Mouse (Mus musculus) cerebellum, adult 9-10 months (tissue): ENCODE data around the gene Sap30bp.
A peak's percentile ranks its signal among the peaks of the same experiment; 100 is the strongest.

Experiments
- DNase-seq: peaks from one replicate; pipeline ENCODE4 v3.0.0; 2022

Sap30bp gene

GRCm38 (mm10) chr11:115959018-115959417, 25.9 kb downstream of the Sap30bp start:
- DNase-seq = no peak

- DNase-seq = no peak
These were observed 29.8 kb downstream of the Sap30bp start for GRCm38 (mm10) chr11:115962651-115963412.

GRCm38 (mm10) chr11:115964977-115965604, 32.0 kb downstream of the Sap30bp start:
- no peak for DNase-seq

DNA sequence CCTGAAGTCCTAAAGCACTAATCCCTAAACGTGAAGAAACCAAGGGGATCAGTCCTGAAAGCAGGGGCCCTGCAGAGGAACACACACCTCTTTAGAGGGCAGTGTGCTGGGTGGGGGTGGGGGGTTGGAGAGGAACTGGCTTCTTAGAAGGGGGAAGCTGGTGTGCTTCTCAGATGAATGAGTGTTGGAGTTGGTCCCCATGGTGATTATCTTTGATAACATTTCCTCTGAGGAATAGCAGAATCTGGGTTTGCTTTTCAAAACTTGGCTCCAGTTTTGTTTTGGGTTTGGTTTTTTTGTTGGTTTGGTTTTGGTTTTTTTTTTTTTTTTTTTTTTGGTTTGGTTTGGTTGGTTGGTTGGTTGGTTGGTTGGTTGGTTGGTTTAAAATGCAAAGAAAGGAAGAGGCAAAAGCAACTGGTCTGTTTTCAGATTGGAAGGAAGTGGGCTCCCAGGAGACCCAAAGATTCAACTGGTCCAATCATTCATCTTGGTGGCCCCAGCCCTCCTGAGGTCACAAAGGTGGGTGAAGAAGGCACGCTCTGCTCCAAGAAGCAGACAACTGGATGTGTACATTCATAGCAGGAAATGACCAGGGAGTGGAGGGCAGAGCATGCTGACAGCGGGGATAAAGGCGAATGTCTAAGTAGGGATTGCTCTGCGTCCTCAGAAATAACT, 35.8 kb downstream of the Sap30bp start:
- no peak for DNase-seq

GRCm38 (mm10) chr11:115970006-115970673, 37.1 kb downstream of the Sap30bp start:
- no peak for DNase-seq

- DNase-seq = no peak
These were observed 37.9 kb downstream of the Sap30bp start for GRCm38 (mm10) chr11:115971016-115971415.

GRCm38 (mm10) chr11:115974309-115975082, 41.4 kb downstream of the Sap30bp start, which contains the start of gene Itgb4:
TSS of gene Itgb4 (plus strand) at chr11:115974709.
- no peak for DNase-seq

- no peak for DNase-seq
These were observed 42.0 kb downstream of the Sap30bp start for GRCm38 (mm10) chr11:115975083-115975420.

DNA sequence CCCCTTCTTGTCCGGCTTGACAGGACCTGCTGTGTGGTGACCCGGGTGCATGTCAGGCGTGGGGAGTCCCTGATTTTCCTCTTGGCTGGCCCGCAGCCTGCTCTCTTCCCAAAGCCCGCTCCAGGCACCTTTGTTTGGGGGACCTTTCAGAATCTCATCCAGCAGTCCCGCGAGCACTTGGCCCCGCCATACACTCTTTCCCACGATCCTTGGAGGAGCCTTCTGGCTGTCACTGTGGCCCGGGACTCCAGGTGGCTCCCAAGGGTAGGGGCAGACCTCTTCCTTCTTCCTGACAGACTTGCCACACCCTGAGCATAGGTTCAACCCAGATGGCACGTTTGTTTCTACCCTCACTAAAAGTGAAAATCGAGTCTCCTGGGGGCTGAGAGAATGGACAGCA, 42.5 kb downstream of the Sap30bp start:
- DNase-seq = no peak

GRCm38 (mm10) chr11:115982472-115982871, 49.4 kb downstream of the Sap30bp start:
- peak; percentile 61 for DNase-seq

GRCm38 (mm10) chr11:115983291-115983690, 50.2 kb downstream of the Sap30bp start:
- no peak for DNase-seq

DNA sequence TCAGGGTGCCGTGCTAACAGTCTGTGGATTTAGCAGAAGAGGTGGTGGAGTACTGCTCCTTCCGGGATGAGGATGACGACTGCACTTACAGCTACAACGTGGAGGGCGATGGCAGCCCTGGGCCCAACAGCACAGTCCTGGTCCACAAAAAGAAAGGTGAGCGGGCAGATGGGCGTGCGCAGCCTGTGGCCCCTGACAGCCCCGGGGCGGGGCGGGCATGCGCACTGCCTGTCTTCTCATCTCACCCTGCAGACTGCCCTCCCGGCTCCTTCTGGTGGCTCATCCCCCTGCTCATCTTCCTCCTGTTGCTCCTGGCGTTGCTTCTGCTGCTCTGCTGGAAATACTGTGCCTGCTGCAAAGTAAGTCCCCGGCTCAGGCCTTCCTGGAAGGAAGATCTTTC, 56.6 kb downstream of the Sap30bp start:
- no peak for DNase-seq

- no peak for DNase-seq
These were observed 59.0 kb downstream of the Sap30bp start for GRCm38 (mm10) chr11:115992098-115992497.

- no peak for DNase-seq
These were observed 62.2 kb downstream of the Sap30bp start for GRCm38 (mm10) chr11:115995256-115995655.

- DNase-seq = no peak
These were observed 64.0 kb downstream of the Sap30bp start for GRCm38 (mm10) chr11:115997047-115997446.

GRCm38 (mm10) chr11:115997662-115998061, 64.6 kb downstream of the Sap30bp start:
- no peak for DNase-seq

DNA sequence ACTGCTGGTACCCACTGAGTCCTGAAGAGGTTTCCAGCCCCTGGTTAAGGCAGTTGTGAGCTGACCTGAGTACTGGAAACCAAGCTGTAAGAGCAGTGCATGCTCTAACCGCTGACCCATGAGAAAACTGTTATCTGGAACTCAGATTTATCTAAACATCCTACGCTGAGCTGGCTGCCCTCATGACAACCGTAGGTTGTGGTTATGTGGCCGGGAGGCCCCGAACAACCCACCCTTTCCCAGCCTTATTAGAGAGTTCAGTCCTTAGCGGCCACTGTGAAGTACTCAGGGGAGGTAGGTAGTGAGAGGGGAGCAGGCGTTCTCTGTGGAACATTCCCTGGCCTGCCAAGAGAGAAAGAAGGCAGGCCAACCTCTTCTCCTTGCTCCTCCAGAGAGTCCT, 65.9 kb downstream of the Sap30bp start:
- DNase-seq = no peak

DNA sequence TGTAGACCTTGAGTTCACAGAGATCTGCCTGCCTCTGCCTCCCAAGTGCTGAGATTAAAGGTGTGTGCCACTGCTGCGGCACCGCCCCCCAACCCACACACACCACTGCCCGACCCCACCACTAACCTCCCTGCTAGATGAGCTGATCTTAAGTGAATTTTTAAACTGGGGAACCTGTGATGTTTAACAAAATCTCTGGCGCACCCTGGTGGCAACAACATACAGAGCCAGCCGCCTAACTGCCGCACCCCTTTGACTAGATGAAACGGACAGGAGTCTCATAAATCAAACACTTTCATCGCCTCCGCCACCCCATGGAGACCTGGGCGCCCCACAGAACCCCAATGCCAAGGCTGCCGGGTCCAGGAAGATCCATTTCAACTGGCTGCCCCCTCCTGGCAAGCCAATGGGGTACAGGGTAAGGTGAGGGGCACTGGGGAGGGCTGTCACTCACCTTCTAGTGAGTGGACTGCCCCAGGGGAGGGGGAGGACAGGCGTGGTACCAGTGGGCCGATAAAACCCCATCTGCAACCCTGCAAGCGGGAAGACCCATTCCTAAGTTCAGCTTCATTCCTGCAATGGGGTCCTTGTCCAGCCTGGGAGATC, 66.6 kb downstream of the Sap30bp start:
- peak; percentile 88 for DNase-seq

GRCm38 (mm10) chr11:116000607-116001006, 67.5 kb downstream of the Sap30bp start:
- no peak for DNase-seq

GRCm38 (mm10) chr11:116001725-116002124, 68.6 kb downstream of the Sap30bp start:
- DNase-seq = no peak

GRCm38 (mm10) chr11:116002894-116003293, 69.8 kb downstream of the Sap30bp start:
- DNase-seq = no peak

GRCm38 (mm10) chr11:116004186-116004823, 71.2 kb downstream of the Sap30bp start:
- no peak for DNase-seq
